Mouse (Mus musculus) urinary bladder, adult 2 months (tissue): ENCODE measurements around the gene Paqr8. TPM values are rescaled to one million over a fixed set of nuclear protein-coding genes. Genes with fewer than 3 reads are reported as not detected.
A peak's percentile ranks its signal among the peaks of the same experiment; 100 is the strongest.
"Not testable (repeated sequence)": the region's sequence is repeated elsewhere in the genome, so short reads cannot be mapped to it uniquely, and the experiment has no call there.

Experiments
- DNase-seq: peaks from one replicate; pipeline ENCODE4 v3.0.0; 2022; ENCODE audit warnings: low spot score
- polyA plus RNA-seq: library from polyadenylated mRNA; depleted of rRNA; stranded (reverse); fragments of >200 nt; gene quantifications from 2 replicates; pipeline ENCODE4 v1.2.3, GENCODE M21; 2012

Paqr8 gene
- polyA plus RNA-seq, 1 experiment: 9.5 TPM

DNA sequence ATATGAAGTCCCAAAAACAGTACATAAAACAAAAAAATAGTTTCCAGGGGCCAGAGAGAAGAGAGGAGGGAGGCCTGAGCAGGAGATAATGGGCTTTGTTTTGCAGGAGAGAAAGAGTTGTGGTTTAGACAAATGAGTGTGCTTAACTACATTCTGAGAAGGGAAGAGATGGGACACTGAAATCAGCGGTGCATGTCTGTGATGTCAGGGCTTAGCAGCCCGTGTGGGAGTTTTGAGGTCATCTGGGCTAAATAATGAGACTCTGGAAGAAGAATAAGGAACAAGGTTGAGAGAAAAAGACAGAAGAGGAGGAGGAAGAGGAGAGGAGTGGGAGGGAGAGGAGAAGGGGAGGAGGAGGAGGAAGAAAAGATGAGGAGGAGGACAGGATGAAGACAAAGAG lies 21.7 kb downstream of the Paqr8 start:
- no peak for DNase-seq

DNA sequence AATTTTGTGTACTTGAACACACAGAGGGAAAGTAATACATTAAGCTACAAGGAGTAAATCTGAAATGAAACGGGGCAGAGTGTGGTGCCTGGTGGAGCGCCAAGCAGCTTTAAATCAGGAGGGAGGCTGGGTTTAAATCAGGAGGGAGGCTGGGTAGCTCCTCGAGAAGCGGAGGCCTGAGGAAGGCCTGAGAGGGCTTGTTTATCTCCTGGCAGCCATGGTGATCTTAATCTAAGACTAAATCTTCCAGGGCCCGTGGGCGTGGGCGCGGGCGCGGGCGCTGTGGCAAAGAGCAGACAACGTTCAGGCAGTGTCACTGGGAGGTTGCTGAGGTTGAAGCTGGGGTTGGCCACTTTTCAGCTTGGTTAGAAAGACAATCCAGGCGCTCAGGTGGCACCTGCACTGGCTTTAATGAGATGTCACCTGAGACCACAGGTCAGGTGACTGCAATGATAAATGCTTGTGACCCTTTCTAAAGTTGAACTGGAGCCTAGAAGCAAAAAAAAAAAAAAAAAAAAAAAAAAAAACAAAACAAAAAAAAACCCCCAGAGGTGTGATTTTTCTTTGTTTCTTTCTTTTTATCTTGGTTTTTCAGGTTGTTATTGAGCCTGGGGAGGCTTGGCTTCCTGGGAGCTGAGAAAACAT lies 22.2 kb downstream of the Paqr8 start:
- DNase-seq: no peak

GRCm38 (mm10) chr1:20914769-20915168 lies 24.4 kb downstream of the Paqr8 start:
- no peak for DNase-seq

DNA sequence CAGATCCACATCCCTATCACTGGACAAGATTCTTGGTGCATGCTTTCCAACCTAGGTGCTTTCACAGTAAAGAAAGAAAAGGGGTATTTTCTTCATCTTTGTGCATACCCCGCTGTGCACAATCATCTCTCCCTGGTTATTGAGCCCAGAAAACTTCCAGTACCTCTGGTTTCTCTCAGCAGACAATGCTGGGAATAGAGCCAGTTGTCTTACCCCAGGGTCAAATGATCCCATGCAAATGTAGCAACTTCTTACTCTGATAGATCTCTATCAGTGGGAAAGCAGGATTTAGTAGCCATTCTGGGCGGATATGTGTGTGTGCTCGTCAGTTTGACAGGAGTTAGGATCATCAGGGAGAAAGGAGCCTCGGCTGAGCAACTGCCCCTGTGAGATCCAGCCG lies 25.2 kb downstream of the Paqr8 start:
- no peak for DNase-seq

- DNase-seq: no peak
Observed at GRCm38 (mm10) chr1:20917496-20918050, 27.2 kb downstream of the Paqr8 start.

- no peak for DNase-seq
Observed at GRCm38 (mm10) chr1:20919728-20920127, 29.3 kb downstream of the Paqr8 start.

- no peak for DNase-seq
Observed at GRCm38 (mm10) chr1:20921081-20921528, 30.7 kb downstream of the Paqr8 start.

DNA sequence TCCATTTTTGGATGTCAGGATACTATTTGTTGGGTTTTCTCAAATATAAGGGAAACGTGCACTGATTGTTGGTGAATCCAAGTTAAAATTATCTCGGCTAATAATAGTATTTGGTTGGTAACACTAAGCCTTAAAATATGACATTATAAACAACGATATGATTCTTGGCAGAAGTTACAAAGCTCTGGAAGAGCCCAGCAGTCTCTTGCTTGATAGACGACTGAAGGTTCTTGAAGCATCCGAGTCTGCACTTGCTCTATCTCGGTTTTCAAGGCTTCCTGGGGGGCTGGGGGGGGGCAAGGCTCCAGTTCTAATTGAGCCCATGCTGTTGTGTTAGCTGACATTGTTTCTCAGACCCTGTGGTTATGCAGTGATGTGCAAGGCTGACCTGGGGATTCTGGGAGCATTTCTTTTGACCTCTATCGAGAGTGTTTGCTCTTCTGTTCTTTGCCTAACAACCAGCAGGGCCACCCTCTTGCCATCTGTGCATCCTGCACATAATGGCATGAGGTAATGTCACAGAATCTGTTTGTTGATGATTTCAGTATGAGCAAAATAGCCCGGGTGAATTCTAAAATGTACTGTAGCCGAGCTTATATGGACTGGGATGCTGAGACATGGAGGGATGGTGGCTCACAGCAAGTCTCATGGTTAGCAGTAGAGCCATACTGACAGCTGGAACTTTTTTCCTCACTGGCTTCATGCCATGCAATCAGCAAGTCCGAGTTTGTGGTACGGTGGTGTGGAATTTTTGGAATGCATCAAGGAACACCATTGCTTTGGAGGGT lies 32.4 kb downstream of the Paqr8 start:
- no peak for DNase-seq

DNA sequence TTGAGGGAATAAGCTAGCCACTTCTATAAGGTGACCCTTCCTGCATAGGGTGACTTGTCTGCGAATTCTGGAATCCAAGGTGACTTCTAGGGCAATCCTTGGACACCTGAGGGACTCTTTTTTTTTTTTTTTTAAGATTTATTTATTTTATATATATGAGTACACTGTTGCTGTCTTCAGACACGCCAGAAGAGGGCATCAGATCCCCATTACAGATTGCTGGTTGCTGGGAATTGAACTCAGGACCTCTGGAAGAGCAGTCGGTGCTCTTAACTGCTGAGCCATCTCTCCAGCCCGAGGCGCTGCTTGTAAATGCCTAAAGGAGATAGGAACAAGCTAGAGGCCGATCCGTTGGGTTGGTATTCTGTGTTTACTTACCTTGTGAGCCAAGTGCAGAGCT lies 34.9 kb downstream of the Paqr8 start:
- not testable (repeated sequence) for DNase-seq

- no peak for DNase-seq
Observed at GRCm38 (mm10) chr1:20925926-20926325, 35.5 kb downstream of the Paqr8 start.

DNA sequence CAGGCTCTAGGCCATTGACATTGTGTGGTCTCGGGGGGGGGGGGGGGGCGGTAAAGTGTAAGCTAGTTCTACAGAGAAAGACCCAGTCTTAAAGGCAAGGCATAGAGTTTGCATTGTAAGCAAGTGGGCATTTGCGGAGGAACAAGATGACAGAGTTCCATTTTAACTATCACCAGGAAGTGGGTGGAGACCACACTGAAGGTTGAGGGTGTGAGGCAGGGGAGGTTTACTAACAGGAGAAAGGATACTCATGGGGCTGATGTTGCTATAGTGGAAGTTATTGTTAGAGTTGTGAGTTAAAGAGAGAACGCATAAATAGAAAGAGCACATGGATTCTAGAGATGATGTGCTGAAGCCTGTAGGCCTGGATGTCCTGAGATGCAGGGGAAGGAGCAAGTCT lies 36.0 kb downstream of the Paqr8 start:
- DNase-seq: no peak

DNA sequence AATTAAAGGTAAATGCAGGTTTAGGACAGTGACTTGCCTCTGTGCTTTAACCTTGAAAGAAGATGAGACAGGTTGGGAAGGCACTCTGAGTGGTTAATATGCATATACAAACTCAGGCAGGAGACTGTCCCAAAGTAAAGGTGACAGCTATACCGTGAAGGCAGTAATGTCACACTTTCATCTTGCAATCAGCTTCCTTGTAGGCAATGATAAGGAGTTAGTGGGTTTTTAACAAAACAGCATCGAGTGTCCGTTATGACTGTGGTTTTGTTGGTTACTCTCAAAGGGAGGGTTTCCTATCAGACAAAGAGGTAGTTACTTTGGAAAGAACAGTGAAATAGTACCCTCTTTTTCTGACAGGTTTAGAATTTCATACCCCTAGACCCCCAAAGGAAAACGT lies 38.1 kb downstream of the Paqr8 start:
- DNase-seq: no peak

GRCm38 (mm10) chr1:20933457-20933856 lies 43.1 kb downstream of the Paqr8 start:
- DNase-seq: no peak

GRCm38 (mm10) chr1:20935106-20935505 lies 44.7 kb downstream of the Paqr8 start:
- no peak for DNase-seq

- no peak for DNase-seq
Observed at GRCm38 (mm10) chr1:20939046-20939445, 48.6 kb downstream of the Paqr8 start.

- no peak for DNase-seq
Observed at GRCm38 (mm10) chr1:20940151-20940550, 49.7 kb downstream of the Paqr8 start.

GRCm38 (mm10) chr1:20941322-20941721 lies 50.9 kb downstream of the Paqr8 start:
- DNase-seq: no peak

DNA sequence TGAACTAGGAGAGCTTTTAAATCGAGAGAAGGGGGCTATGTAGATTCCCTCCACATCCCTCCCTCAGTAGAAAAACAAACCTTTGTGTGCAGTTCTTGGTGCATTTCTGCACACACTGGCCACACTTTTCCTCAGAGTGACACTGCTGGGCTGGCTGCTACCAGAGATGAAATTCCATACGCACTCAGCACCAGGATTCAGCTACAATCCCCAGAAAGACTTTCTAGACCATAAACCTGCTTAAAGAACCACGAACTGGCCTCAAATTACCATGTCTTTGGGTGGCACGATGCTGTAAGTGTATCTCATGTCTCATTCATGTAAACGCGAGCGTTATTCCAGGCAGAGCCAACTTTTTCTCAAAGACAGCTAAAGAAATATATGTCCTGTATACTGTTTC lies 51.5 kb downstream of the Paqr8 start:
- DNase-seq: no peak

GRCm38 (mm10) chr1:20943016-20943415 lies 52.6 kb downstream of the Paqr8 start:
- DNase-seq: no peak

DNA sequence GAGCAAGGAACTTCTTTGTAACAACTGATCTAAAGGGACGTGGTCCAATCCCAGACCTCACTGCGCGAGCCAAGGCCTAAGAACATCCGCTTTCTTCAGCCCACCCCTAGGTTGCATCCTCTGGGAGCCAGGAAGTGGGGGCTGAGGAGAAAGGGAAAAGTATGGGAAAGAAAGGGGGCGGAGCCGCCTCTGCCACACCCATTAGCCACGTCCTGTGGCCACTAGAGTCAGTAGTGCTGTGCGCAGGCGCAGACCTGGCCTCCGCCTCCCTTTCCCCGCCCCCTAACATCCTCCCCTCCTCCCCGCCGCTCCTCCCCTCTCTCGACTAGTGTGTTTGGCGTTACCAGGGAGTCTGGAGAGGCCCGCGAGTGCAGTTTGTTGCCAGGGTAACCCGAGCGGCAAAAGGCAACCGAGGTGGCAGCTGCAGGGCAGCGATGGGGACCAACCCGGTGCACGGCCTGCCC lies 60.9 kb downstream of the Paqr8 start, which contains the start of gene Efhc1:
Efhc1 (plus strand) TSS at position 327 of the 464 bp plus-strand sequence.
- DNase-seq: peak; percentile 67

DNA sequence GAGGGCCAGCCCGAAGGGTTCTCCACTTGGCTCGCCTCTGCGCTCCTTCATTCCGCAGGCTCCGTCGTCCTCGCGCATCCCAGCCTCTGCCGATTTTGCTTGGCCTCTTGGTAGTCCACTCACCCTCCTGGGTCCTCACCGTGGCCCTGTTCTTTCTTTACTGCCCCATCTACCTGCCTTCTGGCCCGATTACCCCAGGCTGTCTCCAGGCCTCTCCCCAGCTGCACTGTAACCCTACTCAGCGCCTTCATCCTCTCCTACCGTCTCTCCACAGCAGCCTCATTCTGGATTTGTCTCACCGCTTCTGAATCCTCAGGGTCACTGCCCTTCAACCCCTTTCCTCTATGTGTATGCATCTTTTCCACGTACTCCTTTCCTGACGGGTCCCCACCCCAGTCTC lies 61.4 kb downstream of the Paqr8 start:
- DNase-seq: no peak

DNA sequence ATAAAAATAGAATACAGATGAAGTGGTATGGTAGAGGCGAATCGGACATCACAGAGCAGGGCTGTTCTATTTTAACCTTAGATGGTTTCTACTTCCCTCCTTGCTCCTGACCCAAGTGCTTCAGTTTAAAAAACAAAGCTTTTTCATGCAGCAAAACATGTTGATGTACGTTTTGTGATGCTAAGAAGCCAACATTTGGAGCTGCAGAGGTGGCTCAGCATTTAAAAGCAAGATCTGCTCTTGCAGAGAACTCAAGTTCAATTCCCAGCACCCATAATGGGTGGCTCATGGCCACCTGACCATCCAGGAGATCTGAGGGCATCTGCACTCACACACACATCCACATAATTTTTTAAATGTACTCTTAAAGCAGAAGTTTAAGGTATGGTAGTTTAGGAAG lies 64.5 kb downstream of the Paqr8 start:
- DNase-seq: no peak

GRCm38 (mm10) chr1:20969642-20970041 lies 79.2 kb downstream of the Paqr8 start:
- no peak for DNase-seq
